Mouse (Mus musculus) lung, postnatal 0 days (tissue): ENCODE data around the gene Cdk16. TPM values are rescaled to one million over a fixed set of nuclear protein-coding genes. Genes with fewer than 3 reads are reported as not detected.
"Not testable (repeated sequence)": the region's sequence is repeated elsewhere in the genome, so short reads cannot be mapped to it uniquely, and the experiment has no call there.

ENCODE experiments used
- ATAC-seq: fragments of 200-750 bp; cut with Nextera tagmentation; 2 replicates; pipeline ENCODE4 v1.8.0; 2017; ENCODE audit warnings: moderate library complexity
- DNase-seq: peaks from one replicate; pipeline ENCODE4 v3.0.0-alpha.2; 2016; ENCODE audit warnings: low spot score
- H3K27ac ChIP-seq: fragments of 300-500 bp; sonication (generic); 2 replicates; pipeline ENCODE4 v1.5.1; 2014; ENCODE audit warnings: antibody characterized with exemption, mild to moderate bottlenecking, low read length, mixed read lengths
- H3K27me3 ChIP-seq: fragments of 300-500 bp; sonication (generic); replicated peaks from 2 replicates; pipeline ENCODE4 v1.6.1; 2014; ENCODE audit warnings: low read length, mixed read lengths; ENCODE audit not compliant: insufficient read depth
- H3K36me3 ChIP-seq: fragments of 300-500 bp; sonication (generic); 2 replicates; pipeline ENCODE4 v1.6.1; 2014; ENCODE audit warnings: low read length, mixed read lengths; ENCODE audit not compliant: insufficient read depth
- H3K4me1 ChIP-seq: fragments of 300-500 bp; sonication (generic); 2 replicates; pipeline ENCODE4 v1.6.1; 2014; ENCODE audit warnings: antibody characterized with exemption, low read depth, low read length, mixed read lengths; ENCODE audit not compliant: insufficient read depth
- H3K4me2 ChIP-seq: fragments of 300-500 bp; sonication (generic); replicated peaks from 2 replicates; pipeline ENCODE4 v1.6.1; 2014; ENCODE audit warnings: low read depth, mild to moderate bottlenecking, low read length, moderate library complexity, mixed read lengths
- H3K4me3 ChIP-seq: fragments of 300-500 bp; sonication (generic); 2 replicates; pipeline ENCODE4 v1.5.1; 2014; ENCODE audit warnings: low read depth, low read length
- H3K9ac ChIP-seq: fragments of 300-500 bp; sonication (generic); replicated peaks from 2 replicates; pipeline ENCODE4 v1.6.1; 2014; ENCODE audit warnings: low read depth, mild to moderate bottlenecking
- H3K9me3 ChIP-seq: fragments of 300-500 bp; sonication (generic); 2 replicates; pipeline ENCODE4 v1.6.1; 2016; ENCODE audit warnings: low read length, mixed read lengths
- CTCF ChIP-seq: IDR thresholded peaks from 2 replicates; pipeline ENCODE4 v1.5.1; 2016; ENCODE audit warnings: antibody characterized with exemption, mild to moderate bottlenecking
- EP300 ChIP-seq: IDR thresholded peaks from 2 replicates; pipeline ENCODE4 v1.6.1; 2016; ENCODE audit warnings: antibody characterized with exemption, mild to moderate bottlenecking, control low read depth
- WGBS: fragments of 180-500 bp; shearing (Covaris S2); extraction: QIAGEN DNeasy Blood & Tissue Kit; methylation state at CpG from one replicate; pipeline ENCODE4 v1.1.7; 2014; 5-methylcytosine and 5-hydroxymethylcytosine counted together
- polyA plus RNA-seq: library from polyadenylated mRNA; unstranded; fragments of >200 nt; fragmentation: Nextera tagmentation; extraction: Ambion mirVana; gene quantifications from 2 replicates; pipeline ENCODE4 v1.2.1, GENCODE M21; 2015

Cdk16 gene
- polyA plus RNA-seq, 1 experiment from 2014 or later: 60.3 TPM

- TF ChIP-seq EP300 (no peak), CTCF (no peak)
Observed at GRCm38 (mm10) chrX:20692616-20693015, 4.9 kb downstream of the Cdk16 start.

GRCm38 (mm10) chrX:20695842-20696241 is 8.1 kb downstream of the Cdk16 start:
- WGBS: 84% methylated on average over 4 of the region's 4 CpGs
- no peak for DNase-seq

More at GRCm38 (mm10) chrX:20692616-20693015, 4.9 kb downstream of the Cdk16 start:
- DNase-seq (no peak), ATAC-seq (no peak)
- H3K27ac ChIP-seq: no peak overlapping the region
- no peaks in the 10 kb centered on the region for H3K4me1 ChIP-seq
- peaks cover 3% of the 10 kb centered on the region; the same call in 1 of the 2 replicates for H3K36me3 ChIP-seq
- no peak overlapping the region for H3K9ac ChIP-seq
- 67% methylated on average over 1 of the region's 1 CpGs for WGBS
- no peak overlapping the region for H3K4me2 ChIP-seq
- no peaks in the 10 kb centered on the region for H3K27me3 ChIP-seq
- no peaks in the 10 kb centered on the region for H3K9me3 ChIP-seq
- no peak overlapping the region for H3K4me3 ChIP-seq

DNA sequence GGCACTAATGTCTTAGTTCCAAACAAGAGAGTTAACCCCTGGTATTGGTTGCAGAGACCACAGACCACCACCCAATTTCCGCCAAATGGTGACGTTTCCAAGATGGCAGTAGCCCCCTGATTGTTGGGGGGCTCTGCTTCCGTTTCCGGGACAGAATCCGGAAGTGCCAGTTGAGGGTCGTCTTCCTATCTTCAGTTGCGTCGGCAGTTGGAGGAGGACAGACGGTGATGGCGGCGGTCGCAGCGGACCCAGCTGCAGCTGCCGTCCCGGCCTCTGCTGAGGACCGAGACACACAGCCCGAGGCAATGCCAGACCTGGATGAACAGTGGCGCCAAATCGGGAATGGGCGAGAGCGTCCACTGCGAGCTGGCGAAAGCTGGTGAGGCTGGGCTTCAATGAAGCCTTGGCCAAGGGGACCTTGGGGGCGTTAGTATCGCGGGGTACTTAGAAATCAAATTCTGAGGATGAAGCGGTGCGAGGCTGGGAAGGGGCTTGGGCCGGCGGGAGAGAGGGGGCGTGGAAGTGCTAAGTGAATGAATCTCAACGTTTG is 16.1 kb downstream of the Cdk16 start, which contains the start of gene Usp11:
Gene Usp11, plus strand, starts transcription at position 166 of the 550 bp plus-strand sequence.
- DNase-seq: peak; percentile 13
- WGBS: 15% methylated on average over 32 of the region's 32 CpGs

More at GRCm38 (mm10) chrX:20695842-20696241, 8.1 kb downstream of the Cdk16 start:
- ATAC-seq: no peak
- no peaks in the 10 kb centered on the region for H3K9me3 ChIP-seq
- no peaks in the 10 kb centered on the region for H3K4me1 ChIP-seq
- H3K4me3 ChIP-seq: no peak overlapping the region
- peaks cover 3% of the 10 kb centered on the region; the same call in 1 of the 2 replicates for H3K36me3 ChIP-seq
- no peak overlapping the region for H3K9ac ChIP-seq
- no peak for TF ChIP-seq EP300
- no peak for TF ChIP-seq CTCF
- H3K4me2 ChIP-seq: no peak overlapping the region
- H3K27me3 ChIP-seq: no peaks in the 10 kb centered on the region
- H3K27ac ChIP-seq: no peak overlapping the region

GRCm38 (mm10) chrX:20704295-20705082 is 16.7 kb downstream of the Cdk16 start:
- ATAC-seq (peak; percentile 100), DNase-seq (peak; percentile 95)
- peak overlapping the region; percentile 54 for H3K4me3 ChIP-seq
- H3K9ac ChIP-seq: peak overlapping the region; percentile 29; the same call in 1 of the 2 replicates
- no peak for TF ChIP-seq EP300
- TF ChIP-seq CTCF: no peak
- H3K27ac ChIP-seq: peak overlapping the region; percentile 86
- H3K4me1 ChIP-seq: no peaks in the 10 kb centered on the region
- H3K9me3 ChIP-seq: no peaks in the 10 kb centered on the region
- H3K36me3 ChIP-seq: no peaks in the 10 kb centered on the region
- H3K4me2 ChIP-seq: peak overlapping the region; percentile 59
- WGBS: 10% methylated on average over 30 of the region's 32 CpGs
- H3K27me3 ChIP-seq: no peaks in the 10 kb centered on the region

More for the DNA sequence above, 16.1 kb downstream of the Cdk16 start, which contains the start of gene Usp11:
- H3K27ac ChIP-seq: peak within 1 kb of the TSS; percentile 86
- peak; percentile 23 for ATAC-seq
- H3K4me3 ChIP-seq: peak within 1 kb of the TSS; percentile 54
- peak within 1 kb of the TSS; percentile 59 for H3K4me2 ChIP-seq
- peak within 1 kb of the TSS; percentile 29; the same call in 1 of the 2 replicates for H3K9ac ChIP-seq
- H3K4me1 ChIP-seq: no peaks in the 10 kb centered on the region
- no peak for TF ChIP-seq CTCF
- no peaks in the 10 kb centered on the region for H3K27me3 ChIP-seq
- no peaks in the 10 kb centered on the region for H3K9me3 ChIP-seq
- no peaks in the 10 kb centered on the region for H3K36me3 ChIP-seq

- Histone ChIP-seq H3K4me2 (peak overlapping the region; percentile 59), H3K4me3 (peak overlapping the region; percentile 54), H3K4me1 (no peaks in the 10 kb centered on the region), H3K9me3 (no peaks in the 10 kb centered on the region), H3K36me3 (no peaks in the 10 kb centered on the region), H3K9ac (no peak overlapping the region), H3K27ac (no peak overlapping the region), H3K27me3 (no peaks in the 10 kb centered on the region)
- WGBS: 20% methylated on average over 3 of the region's 3 CpGs
- TF ChIP-seq EP300 (no peak), CTCF (no peak)
- ATAC-seq (no peak), DNase-seq (no peak)
Observed at GRCm38 (mm10) chrX:20705083-20705402, 17.3 kb downstream of the Cdk16 start.

DNA sequence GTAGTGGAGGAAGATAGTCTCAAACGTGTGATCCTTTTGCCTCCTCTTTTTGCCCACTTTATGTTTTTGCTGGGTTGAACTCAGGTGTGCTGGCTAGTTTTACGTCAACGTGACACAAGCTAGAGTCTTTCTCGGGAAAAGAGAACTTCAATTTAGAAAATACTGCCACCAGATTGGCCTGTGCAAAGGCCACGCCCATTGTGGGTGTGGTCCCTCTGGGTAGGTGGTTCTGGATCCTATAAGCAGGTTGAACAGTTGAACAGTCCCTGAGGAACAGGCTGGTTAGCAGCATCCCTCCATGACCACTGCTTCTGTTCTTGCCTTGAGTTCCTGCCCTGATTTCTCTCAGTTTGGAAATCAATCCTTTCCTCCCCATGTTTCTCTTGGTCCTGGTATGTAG is 40.9 kb downstream of the Cdk16 start:
- no peaks in the 10 kb centered on the region for H3K27me3 ChIP-seq
- DNase-seq: no peak
- H3K9me3 ChIP-seq: no peaks in the 10 kb centered on the region
- TF ChIP-seq CTCF: no peak
- no peak for TF ChIP-seq EP300
- H3K9ac ChIP-seq: no peak overlapping the region
- ATAC-seq: no peak
- no peaks in the 10 kb centered on the region for H3K36me3 ChIP-seq
- H3K4me2 ChIP-seq: no peak overlapping the region
- no peaks in the 10 kb centered on the region for H3K4me1 ChIP-seq
- WGBS: 69% methylated on average over 5 of the region's 5 CpGs
- no peak overlapping the region for H3K4me3 ChIP-seq
- H3K27ac ChIP-seq: no peak overlapping the region

DNA sequence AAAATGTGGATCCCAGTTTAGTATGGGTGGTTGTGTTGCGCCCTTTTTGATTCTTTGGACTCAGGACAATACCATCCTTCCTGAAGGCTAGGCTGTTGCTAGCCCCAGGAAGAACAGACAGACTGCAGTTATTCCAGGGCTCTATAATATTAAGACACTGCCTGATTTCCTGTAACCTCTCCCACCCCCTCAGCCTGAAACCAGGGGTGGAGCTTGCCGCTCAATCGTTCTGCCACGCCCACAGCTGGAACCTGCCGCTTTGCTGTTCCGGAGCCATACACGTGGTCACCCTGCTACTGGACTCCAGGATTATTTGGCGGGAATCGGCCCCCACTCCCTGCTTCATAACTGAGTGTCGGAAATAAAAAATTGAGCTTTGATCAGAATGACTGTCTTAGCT is 42.3 kb downstream of the Cdk16 start:
- not testable (repeated sequence) for H3K9me3 ChIP-seq, DNase-seq, H3K4me2 ChIP-seq, ATAC-seq, H3K4me3 ChIP-seq, H3K27ac ChIP-seq, H3K4me1 ChIP-seq, H3K9ac ChIP-seq, H3K36me3 ChIP-seq, H3K27me3 ChIP-seq
- WGBS: 34% methylated on average over 10 of the region's 10 CpGs
